Mouse (Mus musculus) neural tube, embryonic 11.5 days (tissue): ENCODE results near the gene Calcrl. TPM values are rescaled to one million over a fixed set of nuclear protein-coding genes. Genes with fewer than 3 reads are reported as not detected.

Experiments used
- ATAC-seq: fragments of 200-750 bp; cut with Nextera tagmentation; 2 replicates; pipeline ENCODE4 v1.8.0; 2017; ENCODE audit warnings: moderate number of reproducible peaks, mild to moderate bottlenecking, moderate TSS enrichment, moderate library complexity; ENCODE audit not compliant: insufficient read depth, low FRiP score, low TSS enrichment
- DNase-seq: peaks from one replicate; pipeline ENCODE4 v3.0.0-alpha.2; 2015; ENCODE audit warnings: low spot score
- H3K27ac ChIP-seq: fragments of 300-500 bp; sonication (generic); 2 replicates; pipeline ENCODE4 v1.5.1; 2014; ENCODE audit warnings: low read depth, mild to moderate bottlenecking, low read length
- H3K27me3 ChIP-seq: fragments of 300-500 bp; sonication (generic); 2 replicates; pipeline ENCODE4 v1.6.1; 2014; ENCODE audit warnings: mild to moderate bottlenecking, low read length, mixed read lengths; ENCODE audit not compliant: control insufficient read depth, insufficient read depth
- H3K36me3 ChIP-seq: fragments of 300-500 bp; sonication (generic); 2 replicates; pipeline ENCODE4 v1.6.1; 2014; ENCODE audit warnings: mild to moderate bottlenecking, low read length, moderate library complexity, mixed read lengths; ENCODE audit not compliant: control insufficient read depth, insufficient read depth
- H3K4me1 ChIP-seq: fragments of 300-500 bp; sonication (generic); 2 replicates; pipeline ENCODE4 v1.6.1; 2014; ENCODE audit warnings: low read length, mixed read lengths; ENCODE audit not compliant: control insufficient read depth, insufficient read depth
- H3K4me2 ChIP-seq: fragments of 300-500 bp; sonication (generic); 2 replicates; pipeline ENCODE4 v1.6.1; 2014; ENCODE audit warnings: low read depth, mild to moderate bottlenecking, moderate library complexity
- H3K4me3 ChIP-seq: fragments of 300-500 bp; sonication (generic); 2 replicates; pipeline ENCODE4 v1.5.1; 2014; ENCODE audit warnings: low read depth, low read length
- H3K9ac ChIP-seq: fragments of 300-500 bp; sonication (generic); 2 replicates; pipeline ENCODE4 v1.6.1; 2014; ENCODE audit warnings: mild to moderate bottlenecking, low read length
- H3K9me3 ChIP-seq: fragments of 300-500 bp; sonication (generic); 2 replicates; pipeline ENCODE4 v1.6.1; 2016; ENCODE audit warnings: low read length; ENCODE audit not compliant: control insufficient read depth
- WGBS: fragments of 180-500 bp; shearing (Covaris S2); extraction: QIAGEN DNeasy Blood & Tissue Kit; methylation state at CpG from one replicate; pipeline ENCODE4 v1.1.7; 2014; 5-methylcytosine and 5-hydroxymethylcytosine counted together
- polyA plus RNA-seq: library from polyadenylated mRNA; unstranded; fragments of >200 nt; fragmentation: Nextera tagmentation; extraction: Ambion mirVana; gene quantifications from 2 replicates; pipeline ENCODE4 v1.2.1, GENCODE M21; 2014

Gene Calcrl
- polyA plus RNA-seq, 1 experiment from 2014 or later: 19.4 TPM

- no peak overlapping the region for H3K9ac ChIP-seq
- H3K9me3 ChIP-seq: no peaks in the 10 kb centered on the region
- no peaks in the 10 kb centered on the region for H3K27me3 ChIP-seq
- no peaks in the 10 kb centered on the region for H3K36me3 ChIP-seq
- H3K4me2 ChIP-seq: no peak overlapping the region
- H3K4me3 ChIP-seq: no peak overlapping the region
- H3K4me1 ChIP-seq: no peaks in the 10 kb centered on the region
- DNase-seq (no peak), ATAC-seq (no peak)
- WGBS: 87% methylated on average over 6 of the region's 6 CpGs
- no peak overlapping the region for H3K27ac ChIP-seq
These were observed 40.1 kb downstream of the Calcrl start for GRCm38 (mm10) chr2:84384911-84385693.

GRCm38 (mm10) chr2:84383828-84384227 lies 41.4 kb downstream of the Calcrl start:
- H3K4me3 ChIP-seq: no peak overlapping the region
- DNase-seq (no peak), ATAC-seq (no peak)
- no peak overlapping the region for H3K4me2 ChIP-seq
- no peaks in the 10 kb centered on the region for H3K36me3 ChIP-seq
- no peaks in the 10 kb centered on the region for H3K4me1 ChIP-seq
- H3K9ac ChIP-seq: no peak overlapping the region
- WGBS: 86% methylated on average over 4 of the region's 4 CpGs
- H3K27ac ChIP-seq: no peak overlapping the region
- H3K9me3 ChIP-seq: no peaks in the 10 kb centered on the region
- no peaks in the 10 kb centered on the region for H3K27me3 ChIP-seq

DNA sequence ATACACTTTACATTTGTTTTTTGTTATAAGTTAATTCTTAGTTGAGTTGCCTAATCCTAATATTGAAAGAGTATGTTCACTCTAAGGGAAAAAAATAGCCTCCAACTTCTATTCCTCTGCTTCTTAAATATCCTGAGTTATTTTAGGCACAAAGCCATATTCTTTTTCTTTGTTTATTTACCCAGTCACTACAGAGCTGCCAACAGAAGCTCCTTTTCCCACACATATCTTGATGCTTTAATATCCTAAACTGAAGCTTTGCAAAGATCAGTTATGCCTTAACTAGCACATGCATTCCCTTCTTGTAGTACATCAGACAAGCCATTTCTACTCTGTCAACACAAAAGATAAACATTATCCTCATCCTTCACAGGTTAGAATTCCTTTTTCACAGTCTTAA lies 42.7 kb downstream of the Calcrl start:
- H3K27me3 ChIP-seq: no peaks in the 10 kb centered on the region
- H3K4me1 ChIP-seq: no peaks in the 10 kb centered on the region
- H3K27ac ChIP-seq: no peak overlapping the region
- DNase-seq: no peak
- H3K36me3 ChIP-seq: no peaks in the 10 kb centered on the region
- no peak overlapping the region for H3K4me2 ChIP-seq
- no peak overlapping the region for H3K4me3 ChIP-seq
- H3K9ac ChIP-seq: no peak overlapping the region
- no peak for ATAC-seq
- no peaks in the 10 kb centered on the region for H3K9me3 ChIP-seq

DNA sequence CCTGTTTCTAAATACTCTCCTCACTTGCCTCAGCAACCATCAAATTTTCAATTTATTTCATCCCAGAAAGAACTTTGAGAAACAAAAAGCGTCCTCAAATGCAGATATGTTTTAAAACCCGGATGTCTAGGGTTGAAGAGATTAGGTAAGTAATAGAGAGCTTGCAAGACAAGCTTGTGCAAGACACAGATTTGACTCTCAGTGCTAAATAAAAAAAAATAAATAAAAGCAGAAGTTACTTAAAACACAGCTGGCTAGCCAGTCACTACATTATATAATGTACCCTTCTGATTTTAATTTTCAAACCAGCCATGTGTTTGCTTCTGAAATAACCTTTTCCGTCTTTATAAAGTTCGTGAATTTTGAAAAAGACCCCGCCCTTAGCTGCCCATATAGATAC lies 43.2 kb downstream of the Calcrl start:
- no peak for DNase-seq
- WGBS: 92% methylated on average over 5 of the region's 5 CpGs
- no peak for ATAC-seq
- no peak overlapping the region for H3K27ac ChIP-seq
- no peak overlapping the region for H3K4me2 ChIP-seq
- no peaks in the 10 kb centered on the region for H3K9me3 ChIP-seq
- H3K4me1 ChIP-seq: no peaks in the 10 kb centered on the region
- H3K27me3 ChIP-seq: no peaks in the 10 kb centered on the region
- no peak overlapping the region for H3K9ac ChIP-seq
- H3K36me3 ChIP-seq: no peaks in the 10 kb centered on the region
- no peak overlapping the region for H3K4me3 ChIP-seq

DNA sequence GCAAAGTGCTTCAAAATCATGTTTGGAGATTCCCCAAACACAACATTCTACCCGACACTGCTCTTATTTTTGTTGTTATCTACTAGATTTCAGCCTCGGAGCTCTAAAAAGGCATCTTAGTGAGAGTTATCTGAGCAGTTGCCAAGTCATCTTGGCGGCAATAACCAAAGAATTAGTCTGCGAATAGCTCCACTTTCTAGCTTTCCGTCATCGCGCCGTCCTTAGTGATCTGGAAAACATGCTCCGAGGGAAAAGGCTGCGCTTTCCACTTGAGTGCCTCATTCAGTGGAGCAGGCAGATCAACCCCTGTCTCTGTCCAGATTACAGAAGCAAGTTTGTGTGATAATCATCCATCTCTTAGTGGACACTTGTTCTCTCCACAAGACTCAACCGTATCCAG lies 44.4 kb downstream of the Calcrl start:
- DNase-seq (no peak), ATAC-seq (no peak)
- no peaks in the 10 kb centered on the region for H3K9me3 ChIP-seq
- H3K4me2 ChIP-seq: no peak overlapping the region
- no peak overlapping the region for H3K27ac ChIP-seq
- no peak overlapping the region for H3K9ac ChIP-seq
- no peaks in the 10 kb centered on the region for H3K27me3 ChIP-seq
- H3K4me3 ChIP-seq: no peak overlapping the region
- WGBS: 83% methylated on average over 11 of the region's 11 CpGs
- no peaks in the 10 kb centered on the region for H3K4me1 ChIP-seq
- H3K36me3 ChIP-seq: no peaks in the 10 kb centered on the region

- ATAC-seq (no peak), DNase-seq (no peak)
- 77% methylated on average over 5 of the region's 5 CpGs for WGBS
- Histone ChIP-seq H3K9me3 (no peaks in the 10 kb centered on the region), H3K27me3 (no peaks in the 10 kb centered on the region), H3K36me3 (no peaks in the 10 kb centered on the region), H3K9ac (no peak overlapping the region), H3K4me3 (no peak overlapping the region), H3K4me2 (no peak overlapping the region), H3K4me1 (no peaks in the 10 kb centered on the region), H3K27ac (no peak overlapping the region)
These were observed 46.5 kb downstream of the Calcrl start for GRCm38 (mm10) chr2:84378678-84379077.

DNA sequence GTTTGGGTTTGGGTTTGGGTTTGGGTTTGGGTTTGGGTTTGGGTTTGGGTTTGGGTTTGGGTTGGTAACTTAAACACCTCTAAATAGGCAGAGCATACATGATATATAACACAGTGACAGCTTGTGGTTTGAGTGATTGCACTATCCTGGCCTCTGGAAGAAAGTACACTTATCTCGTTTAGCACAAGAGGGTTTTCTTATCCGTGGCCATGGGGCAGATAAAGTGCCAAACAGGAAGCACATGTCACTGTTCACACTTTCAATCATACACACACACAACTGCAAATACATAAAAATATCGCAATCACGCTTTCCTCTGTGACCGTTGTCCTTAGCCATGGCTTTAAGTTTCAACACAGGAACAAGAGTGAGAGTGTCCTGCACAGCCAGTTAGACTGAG lies 56.0 kb downstream of the Calcrl start:
- no peaks in the 10 kb centered on the region for H3K4me1 ChIP-seq
- no peaks in the 10 kb centered on the region for H3K27me3 ChIP-seq
- H3K27ac ChIP-seq: no peak overlapping the region
- H3K4me3 ChIP-seq: no peak overlapping the region
- ATAC-seq (no peak), DNase-seq (no peak)
- no peaks in the 10 kb centered on the region for H3K9me3 ChIP-seq
- H3K4me2 ChIP-seq: no peak overlapping the region
- H3K9ac ChIP-seq: no peak overlapping the region
- WGBS: 86% methylated on average over 5 of the region's 5 CpGs
- H3K36me3 ChIP-seq: no peaks in the 10 kb centered on the region

DNA sequence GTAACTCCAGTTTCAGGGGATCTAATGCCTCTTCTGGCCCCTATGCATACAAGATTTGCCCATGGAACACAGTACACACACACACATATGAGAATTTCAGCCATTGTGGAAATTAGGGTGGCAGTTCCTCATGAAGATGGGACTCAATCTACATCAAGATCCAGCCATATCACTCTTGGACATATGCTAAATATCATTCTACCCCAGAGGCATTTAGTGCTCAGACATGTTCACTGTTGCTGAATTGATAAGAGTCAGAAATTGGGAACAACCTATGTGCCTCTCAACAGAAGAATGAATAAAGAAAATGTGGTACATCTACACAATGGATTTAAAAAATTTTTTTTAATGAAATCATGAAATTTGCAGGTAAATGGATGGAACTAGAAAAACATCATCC lies 58.5 kb downstream of the Calcrl start:
- Histone ChIP-seq H3K9ac (no peak overlapping the region), H3K27me3 (no peaks in the 10 kb centered on the region), H3K4me1 (no peaks in the 10 kb centered on the region), H3K27ac (no peak overlapping the region), H3K9me3 (no peaks in the 10 kb centered on the region), H3K36me3 (no peaks in the 10 kb centered on the region), H3K4me2 (no peak overlapping the region), H3K4me3 (no peak overlapping the region)
- no peak for ATAC-seq
- no peak for DNase-seq

- H3K9me3 ChIP-seq: no peaks in the 10 kb centered on the region
- no peak for DNase-seq
- WGBS: 89% methylated on average over 3 of the region's 3 CpGs
- no peaks in the 10 kb centered on the region for H3K27me3 ChIP-seq
- H3K27ac ChIP-seq: no peak overlapping the region
- H3K4me2 ChIP-seq: no peak overlapping the region
- no peak for ATAC-seq
- no peaks in the 10 kb centered on the region for H3K4me1 ChIP-seq
- H3K9ac ChIP-seq: no peak overlapping the region
- no peak overlapping the region for H3K4me3 ChIP-seq
- no peaks in the 10 kb centered on the region for H3K36me3 ChIP-seq
These were observed 59.9 kb downstream of the Calcrl start for GRCm38 (mm10) chr2:84365266-84365665.
